Mouse (Mus musculus) olfactory bulb, adult 2 months (tissue): Measurements from ENCODE around the gene Ssu72. TPM values are rescaled to one million over a fixed set of nuclear protein-coding genes. Genes with fewer than 3 reads are reported as not detected.
"Not testable (repeated sequence)": the region's sequence is repeated elsewhere in the genome, so short reads cannot be mapped to it uniquely, and the experiment has no call there.

ENCODE experiments used
- H3K27ac ChIP-seq: fragments of 200-500 bp; 2 replicates; pipeline ENCODE4 v1.5.1; 2012; ENCODE audit warnings: low read depth, low read length; ENCODE audit not compliant: insufficient read depth
- H3K4me1 ChIP-seq: fragments of 200-500 bp; 2 replicates; pipeline ENCODE4 v1.6.1; 2012; ENCODE audit warnings: low read length; ENCODE audit not compliant: control insufficient read depth, insufficient read depth
- H3K4me3 ChIP-seq: fragments of 200-500 bp; 2 replicates; pipeline ENCODE4 v1.5.1; 2012; ENCODE audit warnings: mild to moderate bottlenecking, low read depth, low read length, moderate library complexity; ENCODE audit not compliant: insufficient read depth
- CTCF ChIP-seq: fragments of 200-500 bp; IDR thresholded peaks from 2 replicates; pipeline ENCODE4 v1.5.1; 2012; ENCODE audit warnings: low read depth, mild to moderate bottlenecking, low read length, moderate library complexity; ENCODE audit not compliant: insufficient read depth
- POLR2A ChIP-seq: fragments of 200-500 bp; IDR thresholded peaks from 2 replicates; pipeline ENCODE4 v1.6.1; 2012; ENCODE audit warnings: mild to moderate bottlenecking, low read depth, low read length, moderate library complexity; ENCODE audit not compliant: insufficient read depth
- WGBS: fragments of 180-500 bp; shearing (Covaris S2); methylation state at CpG from one replicate; pipeline ENCODE4 v1.1.7; 2018; 5-methylcytosine and 5-hydroxymethylcytosine counted together
- polyA plus RNA-seq: library from polyadenylated mRNA; stranded (reverse); fragments of >200 nt; gene quantifications from 2 replicates; pipeline ENCODE4 v1.2.4, GENCODE M21; 2012; ENCODE audit warnings: low replicate concordance; ENCODE audit not compliant: missing spikeins, insufficient read depth, insufficient read length

The Ssu72 gene
- polyA plus RNA-seq, 1 experiment = not detected

GRCm38 (mm10) chr4:155733267-155733666, 28.7 kb downstream of the Ssu72 start:
- H3K4me3 ChIP-seq = no peak overlapping the region
- H3K27ac ChIP-seq = no peak overlapping the region
- H3K4me1 ChIP-seq = peaks cover 18% of the 10 kb centered on the region
- TF ChIP-seq POLR2A (no peak), CTCF (no peak)
- 87% methylated on average over 10 of the region's 10 CpGs for WGBS

GRCm38 (mm10) chr4:155734350-155734941, 29.8 kb downstream of the Ssu72 start, which contains the start of gene Tmem240:
Gene Tmem240, plus strand, starts transcription at chr4:155734800.
- TF ChIP-seq POLR2A (peak; percentile 74), CTCF (no peak)
- Histone ChIP-seq H3K4me1 (peaks cover 22% of the 10 kb centered on the region), H3K4me3 (peak within 1 kb of the TSS; percentile 80), H3K27ac (peak within 1 kb of the TSS; percentile 69; the same call in 1 of the 2 replicates)
- under 1% methylated on average over 34 of the region's 35 CpGs for WGBS

GRCm38 (mm10) chr4:155734951-155735702, 30.5 kb downstream of the Ssu72 start:
- Histone ChIP-seq H3K4me3 (peak overlapping the region; percentile 80), H3K27ac (peak overlapping the region; percentile 34; the same call in 1 of the 2 replicates), H3K4me1 (peaks cover 22% of the 10 kb centered on the region)
- WGBS = under 1% methylated on average over 79 of the region's 79 CpGs
- no peak for TF ChIP-seq POLR2A

GRCm38 (mm10) chr4:155735788-155736187, 31.2 kb downstream of the Ssu72 start:
- H3K27ac ChIP-seq = no peak overlapping the region
- TF ChIP-seq POLR2A (no peak), CTCF (no peak)
- peak overlapping the region; percentile 80 for H3K4me3 ChIP-seq
- WGBS = 53% methylated on average over 5 of the region's 5 CpGs
- peaks cover 22% of the 10 kb centered on the region for H3K4me1 ChIP-seq

GRCm38 (mm10) chr4:155736421-155736820, 31.8 kb downstream of the Ssu72 start:
- Histone ChIP-seq H3K4me1 (peaks cover 22% of the 10 kb centered on the region), H3K4me3 (no peak overlapping the region), H3K27ac (no peak overlapping the region)
- TF ChIP-seq CTCF (no peak), POLR2A (no peak)
- WGBS = 86% methylated on average over 5 of the region's 5 CpGs

GRCm38 (mm10) chr4:155738262-155738661, 33.7 kb downstream of the Ssu72 start:
- WGBS = 44% methylated on average over 8 of the region's 8 CpGs
- no peak for TF ChIP-seq CTCF
- no peak for TF ChIP-seq POLR2A
- Histone ChIP-seq H3K4me3 (no peak overlapping the region), H3K27ac (no peak overlapping the region), H3K4me1 (peaks cover 22% of the 10 kb centered on the region)

GRCm38 (mm10) chr4:155739152-155739551, 34.6 kb downstream of the Ssu72 start:
- WGBS = 85% methylated on average over 6 of the region's 6 CpGs
- Histone ChIP-seq H3K27ac (no peak overlapping the region), H3K4me1 (peaks cover 18% of the 10 kb centered on the region), H3K4me3 (no peak overlapping the region)
- TF ChIP-seq POLR2A (no peak), CTCF (no peak)

- H3K4me3 ChIP-seq = no peak overlapping the region
- 66% methylated on average over 37 of the region's 37 CpGs for WGBS
- H3K4me1 ChIP-seq = peaks cover 17% of the 10 kb centered on the region
- H3K27ac ChIP-seq = no peak overlapping the region
- TF ChIP-seq POLR2A (no peak), CTCF (no peak)
Measured at GRCm38 (mm10) chr4:155739741-155740636, 35.4 kb downstream of the Ssu72 start.

GRCm38 (mm10) chr4:155740681-155741080, 36.1 kb downstream of the Ssu72 start:
- WGBS = 80% methylated on average over 10 of the region's 10 CpGs
- H3K4me1 ChIP-seq = peaks cover 15% of the 10 kb centered on the region
- H3K27ac ChIP-seq = not testable (repeated sequence)

More at GRCm38 (mm10) chr4:155740681-155741080, 36.1 kb downstream of the Ssu72 start:
- not testable (repeated sequence) for H3K4me3 ChIP-seq
